Mouse (Mus musculus) thymus, postnatal 14 days (tissue): ENCODE results near the gene Serp2.

ENCODE experiments used
- DNase-seq: peaks from one replicate; pipeline ENCODE4 v3.0.0; 2021

Gene Serp2

GRCm38 (mm10) chr14:76556852-76557208 lies at the start of gene Serp2:
Gene Serp2, minus strand, starts transcription at chr14:76556889.
- no peak for DNase-seq

DNA sequence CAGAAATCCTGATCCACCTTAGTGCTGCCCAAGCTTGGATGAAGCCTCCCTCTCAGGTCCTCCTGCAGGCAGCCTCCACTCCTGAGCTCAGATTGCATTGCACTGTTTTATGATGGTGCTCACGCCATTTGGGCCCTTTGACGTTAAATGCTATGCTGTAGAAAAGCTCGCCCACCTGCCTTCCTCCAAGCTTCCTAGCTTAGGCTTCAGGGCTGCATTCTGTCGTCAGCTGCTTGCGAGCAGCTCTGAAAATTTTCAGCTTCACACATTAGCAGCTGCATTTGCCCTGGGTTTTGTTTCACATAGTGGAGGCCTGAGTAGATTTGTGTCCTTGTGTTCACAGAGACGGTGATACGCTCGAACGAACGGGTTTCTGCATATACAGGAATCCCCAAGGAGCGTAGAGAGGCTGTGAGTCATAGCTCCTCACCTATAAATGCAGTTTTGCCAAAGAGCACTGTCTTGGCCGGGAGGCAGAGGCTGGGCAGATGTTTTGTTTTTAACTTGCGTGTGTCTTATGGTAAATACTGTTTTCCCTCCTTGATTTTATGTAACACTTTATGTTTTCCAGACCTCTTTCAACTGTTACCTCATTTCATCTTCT lies 49.3 kb upstream of the Serp2 start:
- DNase-seq = no peak

DNA sequence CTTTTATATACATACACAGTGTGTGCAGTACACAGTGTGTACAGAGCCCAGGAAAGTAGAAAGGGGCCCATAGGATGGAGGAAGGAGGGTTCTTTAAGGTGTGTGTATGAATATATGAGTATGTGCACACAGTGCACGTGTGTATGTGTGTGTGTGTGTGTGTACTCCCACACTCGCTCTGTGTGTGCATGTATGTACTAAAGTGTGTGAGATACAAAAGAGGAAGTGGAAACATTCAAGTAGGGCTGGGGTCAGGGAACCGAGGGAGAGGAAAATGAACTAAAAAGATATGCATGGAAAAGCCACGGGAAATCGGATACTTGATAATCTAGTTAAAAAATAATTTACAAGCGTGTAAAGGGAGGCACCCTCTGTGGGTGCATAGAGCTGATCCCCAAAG lies 47.3 kb upstream of the Serp2 start:
- no peak for DNase-seq

DNA sequence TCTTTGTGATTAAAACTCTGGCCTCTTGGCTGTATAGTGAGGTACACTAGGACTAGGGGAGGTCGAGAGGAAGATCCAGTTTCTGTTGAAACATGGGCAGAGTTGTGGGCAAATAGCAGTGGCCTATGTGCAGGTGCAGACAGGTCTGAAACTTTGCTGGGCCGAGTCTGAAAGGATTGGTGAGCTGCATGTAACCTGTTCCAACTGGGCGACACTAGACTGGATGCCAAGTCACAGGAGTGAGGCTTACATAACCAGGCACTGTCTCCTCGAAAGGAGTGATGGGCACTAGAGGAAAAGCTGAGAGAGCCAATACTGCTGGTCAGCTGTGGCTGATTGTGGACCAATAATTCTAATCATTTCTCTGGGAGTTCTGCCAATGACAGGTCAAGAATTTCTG lies 45.0 kb upstream of the Serp2 start:
- DNase-seq = no peak

- no peak for DNase-seq
These were observed 43.7 kb upstream of the Serp2 start for GRCm38 (mm10) chr14:76600391-76600790.

GRCm38 (mm10) chr14:76599706-76600105 lies 43.0 kb upstream of the Serp2 start:
- no peak for DNase-seq

GRCm38 (mm10) chr14:76598518-76599216 lies 42.0 kb upstream of the Serp2 start:
- peak; percentile 19 for DNase-seq

DNA sequence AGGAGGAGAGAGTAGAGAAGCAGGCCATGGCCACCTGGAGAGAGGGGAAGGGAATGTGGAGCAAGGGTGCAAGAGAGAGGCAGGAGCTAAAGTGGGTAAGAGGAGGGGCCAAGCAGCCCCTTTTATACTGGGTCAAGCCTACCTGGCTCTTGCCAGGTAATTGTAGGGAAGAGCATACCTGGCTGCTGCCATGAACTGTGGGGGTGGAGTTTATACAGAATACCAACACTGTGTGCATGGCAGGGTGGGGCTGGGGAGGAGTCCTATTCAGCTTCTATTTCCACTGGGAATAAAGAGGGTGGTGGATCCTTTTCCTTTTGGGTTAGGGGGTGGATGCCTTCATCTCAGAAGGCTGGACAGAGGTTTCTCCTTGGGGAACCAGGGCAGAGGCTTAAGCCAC lies 41.1 kb upstream of the Serp2 start:
- no peak for DNase-seq

GRCm38 (mm10) chr14:76595048-76595859 lies 38.6 kb upstream of the Serp2 start:
- no peak for DNase-seq

- no peak for DNase-seq
These were observed 37.7 kb upstream of the Serp2 start for GRCm38 (mm10) chr14:76594351-76594885.

GRCm38 (mm10) chr14:76593630-76594193 lies 37.0 kb upstream of the Serp2 start:
- no peak for DNase-seq

- DNase-seq = no peak
These were observed 36.0 kb upstream of the Serp2 start for GRCm38 (mm10) chr14:76592721-76593120.

- DNase-seq = no peak
These were observed 35.4 kb upstream of the Serp2 start for GRCm38 (mm10) chr14:76592090-76592489.

DNA sequence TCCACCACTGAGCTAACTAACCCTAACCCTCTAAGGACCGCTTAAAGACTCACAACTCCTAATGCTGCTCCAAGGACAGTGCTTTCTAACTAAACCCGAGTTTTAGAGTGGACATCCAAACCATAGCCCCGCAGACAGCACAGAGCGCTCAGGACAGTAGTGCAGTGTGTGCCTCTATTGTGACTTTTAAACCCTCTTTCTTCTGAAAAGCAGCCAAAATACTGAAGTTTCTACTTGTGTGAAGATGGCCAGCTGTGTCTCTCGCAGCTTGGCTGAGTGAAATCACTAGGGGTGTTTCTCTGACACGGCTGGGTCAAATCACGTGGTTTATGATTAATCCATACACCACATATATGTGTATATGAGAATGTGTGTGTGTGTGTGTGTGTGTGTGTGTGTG lies 33.4 kb upstream of the Serp2 start:
- DNase-seq = no peak

GRCm38 (mm10) chr14:76589671-76590070 lies 33.0 kb upstream of the Serp2 start:
- no peak for DNase-seq

GRCm38 (mm10) chr14:76585831-76586405 lies 29.2 kb upstream of the Serp2 start:
- DNase-seq = no peak

- DNase-seq = no peak
These were observed 27.3 kb upstream of the Serp2 start for GRCm38 (mm10) chr14:76583985-76584384.

GRCm38 (mm10) chr14:76581974-76582922 lies 25.6 kb upstream of the Serp2 start:
- DNase-seq = no peak

- peak; percentile 41 for DNase-seq
These were observed 23.0 kb upstream of the Serp2 start for GRCm38 (mm10) chr14:76579660-76580061.

GRCm38 (mm10) chr14:76577840-76578239 lies 21.2 kb upstream of the Serp2 start:
- no peak for DNase-seq

GRCm38 (mm10) chr14:76570292-76570691 lies 13.6 kb upstream of the Serp2 start:
- no peak for DNase-seq
